Mouse (Mus musculus): ENCODE results near the gene Dock4. TPM values are rescaled to one million over a fixed set of nuclear protein-coding genes. Genes with fewer than 3 reads are reported as not detected.

Gene Dock4
- polyA plus RNA-seq, 1 experiment: 0.56 TPM

- no peaks in the 10 kb centered on the region for H3K27me3 ChIP-seq (ENCODE audit: control insufficient read depth, insufficient read depth, low read length)
- no peaks in the 10 kb centered on the region for H3K36me3 ChIP-seq (ENCODE audit: control insufficient read depth, insufficient read depth, low read length)
- H3K4me1 ChIP-seq (ENCODE audit: control insufficient read depth, insufficient read depth, low read length): no peaks in the 10 kb centered on the region
- TF ChIP-seq POLR2A (IDR thresholded peaks at IDR 0.05; ENCODE audit: control insufficient read depth, low read depth, low read length): no peak
- no peak for TF ChIP-seq CTCF (IDR thresholded peaks at IDR 0.05; ENCODE audit: control insufficient read depth, insufficient read depth, insufficient replicate concordance, low read depth, low read length)
- no peak overlapping the region for H3K4me3 ChIP-seq (ENCODE audit: control insufficient read depth, low read depth, low read length)
- H3K27ac ChIP-seq (ENCODE audit: control insufficient read depth, insufficient read depth, low read depth, low read length): no peak overlapping the region
These were observed 32.1 kb downstream of the Dock4 start for GRCm38 (mm10) chr12:40477621-40478452.

GRCm38 (mm10) chr12:40484224-40484623, 38.5 kb downstream of the Dock4 start:
- Histone ChIP-seq H3K4me1 (ENCODE audit: control insufficient read depth, insufficient read depth, low read length) (no peaks in the 10 kb centered on the region), H3K4me3 (ENCODE audit: control insufficient read depth, low read depth, low read length) (no peak overlapping the region), H3K36me3 (ENCODE audit: control insufficient read depth, insufficient read depth, low read length) (no peaks in the 10 kb centered on the region), H3K27me3 (ENCODE audit: control insufficient read depth, insufficient read depth, low read length) (no peaks in the 10 kb centered on the region), H3K27ac (ENCODE audit: control insufficient read depth, insufficient read depth, low read depth, low read length) (no peak overlapping the region)
- TF ChIP-seq CTCF (IDR thresholded peaks at IDR 0.05; ENCODE audit: control insufficient read depth, insufficient read depth, insufficient replicate concordance, low read depth, low read length): no peak
- no peak for TF ChIP-seq POLR2A (IDR thresholded peaks at IDR 0.05; ENCODE audit: control insufficient read depth, low read depth, low read length)

DNA sequence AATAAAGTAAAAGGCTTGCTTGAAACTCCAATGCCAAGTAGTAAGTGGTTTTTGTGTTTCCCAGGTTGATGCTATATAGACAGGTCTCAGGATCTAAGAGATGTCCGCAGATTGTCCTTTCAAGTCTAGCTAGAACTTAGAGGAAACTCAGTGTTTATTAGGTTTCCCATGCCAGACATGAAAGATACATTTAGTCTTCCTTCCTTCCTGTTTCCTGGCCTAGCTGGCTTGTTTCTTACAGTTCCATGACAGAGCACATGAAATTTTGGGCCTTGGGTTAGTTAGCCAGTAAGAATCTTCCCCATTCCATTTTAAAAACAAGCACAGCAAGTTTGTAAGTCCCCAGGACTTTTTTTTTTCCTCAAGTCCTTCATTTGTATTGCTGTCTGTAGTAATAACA, 39.5 kb downstream of the Dock4 start:
- H3K27ac ChIP-seq (ENCODE audit: control insufficient read depth, insufficient read depth, low read depth, low read length): no peak overlapping the region
- H3K36me3 ChIP-seq (ENCODE audit: control insufficient read depth, insufficient read depth, low read length): no peaks in the 10 kb centered on the region
- no peak overlapping the region for H3K4me3 ChIP-seq (ENCODE audit: control insufficient read depth, low read depth, low read length)
- TF ChIP-seq CTCF (IDR thresholded peaks at IDR 0.05; ENCODE audit: control insufficient read depth, insufficient read depth, insufficient replicate concordance, low read depth, low read length) (no peak), POLR2A (IDR thresholded peaks at IDR 0.05; ENCODE audit: control insufficient read depth, low read depth, low read length) (no peak)
- no peaks in the 10 kb centered on the region for H3K27me3 ChIP-seq (ENCODE audit: control insufficient read depth, insufficient read depth, low read length)
- no peaks in the 10 kb centered on the region for H3K4me1 ChIP-seq (ENCODE audit: control insufficient read depth, insufficient read depth, low read length)

DNA sequence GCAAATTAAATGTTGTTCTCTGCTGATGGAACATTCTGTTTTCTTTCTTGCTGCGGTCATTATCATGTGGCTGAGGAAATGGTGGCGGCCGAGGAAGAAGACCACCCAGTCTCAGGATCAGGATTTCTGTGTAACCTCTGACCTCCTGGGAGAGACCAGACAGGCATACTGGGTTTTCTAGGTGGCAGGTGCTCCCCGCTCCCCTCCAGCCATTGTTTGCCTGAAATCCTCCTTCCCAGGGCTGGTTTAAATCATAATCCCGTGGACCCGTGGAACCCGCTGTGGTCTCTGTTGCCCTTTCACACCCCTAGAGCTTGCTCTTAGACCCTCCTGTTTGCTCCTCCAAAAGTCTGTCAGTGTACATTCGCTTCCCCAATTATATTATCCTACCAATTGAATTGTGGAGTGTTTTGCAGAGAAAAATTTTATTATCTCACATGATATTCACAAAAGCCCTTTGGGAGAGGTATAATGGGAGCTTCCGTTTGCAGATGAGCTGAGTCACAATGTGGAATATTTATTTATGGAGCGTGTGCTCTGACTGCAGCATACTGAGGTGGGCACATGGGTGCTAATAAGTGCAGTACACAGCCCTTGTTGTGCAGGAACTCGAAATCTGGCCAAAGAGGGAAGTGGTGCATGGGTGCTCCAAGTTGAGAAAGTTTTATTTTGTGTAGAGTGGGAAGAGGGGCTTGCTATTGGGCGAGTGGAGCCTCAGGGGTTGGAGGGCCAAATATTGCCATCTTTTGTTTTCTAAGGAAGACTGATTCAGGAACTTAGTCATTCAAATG, 40.5 kb downstream of the Dock4 start:
- Histone ChIP-seq H3K4me1 (ENCODE audit: control insufficient read depth, insufficient read depth, low read length) (no peaks in the 10 kb centered on the region), H3K4me3 (ENCODE audit: control insufficient read depth, low read depth, low read length) (no peak overlapping the region), H3K27me3 (ENCODE audit: control insufficient read depth, insufficient read depth, low read length) (no peaks in the 10 kb centered on the region), H3K36me3 (ENCODE audit: control insufficient read depth, insufficient read depth, low read length) (no peaks in the 10 kb centered on the region), H3K27ac (ENCODE audit: control insufficient read depth, insufficient read depth, low read depth, low read length) (no peak overlapping the region)
- TF ChIP-seq POLR2A (IDR thresholded peaks at IDR 0.05; ENCODE audit: control insufficient read depth, low read depth, low read length) (no peak), CTCF (IDR thresholded peaks at IDR 0.05; ENCODE audit: control insufficient read depth, insufficient read depth, insufficient replicate concordance, low read depth, low read length) (no peak)

GRCm38 (mm10) chr12:40496387-40496786, 50.6 kb downstream of the Dock4 start:
- TF ChIP-seq POLR2A (IDR thresholded peaks at IDR 0.05; ENCODE audit: control insufficient read depth, low read depth, low read length): no peak
- TF ChIP-seq CTCF (IDR thresholded peaks at IDR 0.05; ENCODE audit: control insufficient read depth, insufficient read depth, insufficient replicate concordance, low read depth, low read length): no peak

GRCm38 (mm10) chr12:40497806-40498205, 52.1 kb downstream of the Dock4 start:
- no peak overlapping the region for H3K27ac ChIP-seq (ENCODE audit: control insufficient read depth, insufficient read depth, low read depth, low read length)
- no peak overlapping the region for H3K4me3 ChIP-seq (ENCODE audit: control insufficient read depth, low read depth, low read length)
- no peak for TF ChIP-seq CTCF (IDR thresholded peaks at IDR 0.05; ENCODE audit: control insufficient read depth, insufficient read depth, insufficient replicate concordance, low read depth, low read length)
- TF ChIP-seq POLR2A (IDR thresholded peaks at IDR 0.05; ENCODE audit: control insufficient read depth, low read depth, low read length): no peak
- H3K4me1 ChIP-seq (ENCODE audit: control insufficient read depth, insufficient read depth, low read length): no peaks in the 10 kb centered on the region
- H3K36me3 ChIP-seq (ENCODE audit: control insufficient read depth, insufficient read depth, low read length): no peaks in the 10 kb centered on the region
- no peaks in the 10 kb centered on the region for H3K27me3 ChIP-seq (ENCODE audit: control insufficient read depth, insufficient read depth, low read length)

More at GRCm38 (mm10) chr12:40496387-40496786, 50.6 kb downstream of the Dock4 start:
- H3K27ac ChIP-seq (ENCODE audit: control insufficient read depth, insufficient read depth, low read depth, low read length): no peak overlapping the region
- no peak overlapping the region for H3K4me3 ChIP-seq (ENCODE audit: control insufficient read depth, low read depth, low read length)
- no peaks in the 10 kb centered on the region for H3K4me1 ChIP-seq (ENCODE audit: control insufficient read depth, insufficient read depth, low read length)
- no peaks in the 10 kb centered on the region for H3K27me3 ChIP-seq (ENCODE audit: control insufficient read depth, insufficient read depth, low read length)
- H3K36me3 ChIP-seq (ENCODE audit: control insufficient read depth, insufficient read depth, low read length): no peaks in the 10 kb centered on the region

GRCm38 (mm10) chr12:40498250-40498671, 52.5 kb downstream of the Dock4 start:
- TF ChIP-seq POLR2A (IDR thresholded peaks at IDR 0.05; ENCODE audit: control insufficient read depth, low read depth, low read length): no peak
- TF ChIP-seq CTCF (IDR thresholded peaks at IDR 0.05; ENCODE audit: control insufficient read depth, insufficient read depth, insufficient replicate concordance, low read depth, low read length): no peak

More at GRCm38 (mm10) chr12:40498250-40498671, 52.5 kb downstream of the Dock4 start:
- no peaks in the 10 kb centered on the region for H3K36me3 ChIP-seq (ENCODE audit: control insufficient read depth, insufficient read depth, low read length)
- no peaks in the 10 kb centered on the region for H3K27me3 ChIP-seq (ENCODE audit: control insufficient read depth, insufficient read depth, low read length)
- no peak overlapping the region for H3K4me3 ChIP-seq (ENCODE audit: control insufficient read depth, low read depth, low read length)
- no peak overlapping the region for H3K27ac ChIP-seq (ENCODE audit: control insufficient read depth, insufficient read depth, low read depth, low read length)
- H3K4me1 ChIP-seq (ENCODE audit: control insufficient read depth, insufficient read depth, low read length): no peaks in the 10 kb centered on the region
